In the genomic region with DNA sequence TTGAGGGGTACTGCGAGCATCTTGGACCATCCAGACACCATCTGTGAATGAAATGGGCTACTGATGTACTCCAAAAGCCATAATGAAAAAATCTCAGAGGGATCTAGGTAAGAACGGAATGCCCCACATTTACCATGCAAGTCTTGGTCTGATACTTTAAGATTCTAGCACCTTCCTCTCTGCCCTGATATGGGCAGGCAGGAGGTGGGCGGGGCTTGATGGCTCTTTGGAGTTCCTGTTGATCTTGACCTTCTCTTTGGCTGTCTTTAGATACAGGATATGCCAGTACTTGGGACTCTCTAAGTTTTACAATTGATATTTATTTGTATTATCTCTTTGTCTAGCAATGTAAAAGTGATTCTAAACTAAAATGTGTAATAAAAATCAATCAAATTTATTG, we compare ENCODE assay signal across 15 mouse cellular contexts. TPM values are rescaled to one million over a fixed set of nuclear protein-coding genes. Genes with fewer than 3 reads are reported as not detected.
DNase-seq lines count a peak whose midpoint lies in the region; ATAC-seq lines count a peak whose summit lies in the region.
"Had no signal": no experiment of that assay in that cellular context is flagged by ENCODE, and none has a peak within 500 bp of the region (broad histone marks: within the 10 kb centered on the region; RNA-seq: fewer than 3 reads in every experiment).

No protein-coding gene starts in this region.

- no peaks in the 10 kb centered on the region for H3K9me3 ChIP-seq in intestine, embryonic 15.5 days
- H3K9me3 ChIP-seq: forebrain, embryonic 12.5 days; hindbrain, embryonic 15.5 days; neural tube, embryonic 13.5 days had no signal

- 92% methylated on average over 3 of the region's 3 CpGs for WGBS in intestine, embryonic 15.5 days

- H3K36me3 ChIP-seq in intestine, embryonic 15.5 days = peaks cover 14% of the 10 kb centered on the region

- no peak overlapping the region for H3K4me3 ChIP-seq in intestine, embryonic 15.5 days (replicated peaks)
- H3K4me3 ChIP-seq: forebrain, embryonic 12.5 days; hindbrain, embryonic 15.5 days; neural tube, embryonic 13.5 days had no signal

- no peaks in the 10 kb centered on the region for H3K27me3 ChIP-seq in intestine, embryonic 15.5 days (replicated peaks)
- H3K27me3 ChIP-seq: forebrain, embryonic 12.5 days; hindbrain, embryonic 15.5 days; neural tube, embryonic 13.5 days had no signal

- no peaks in the 10 kb centered on the region for H3K4me1 ChIP-seq in intestine, embryonic 15.5 days (replicated peaks)
- H3K4me1 ChIP-seq: forebrain, embryonic 12.5 days; hindbrain, embryonic 15.5 days; neural tube, embryonic 13.5 days had no signal

- DNase-seq in adrenal gland, postnatal 10 days = peak; percentile 37
- no peak for DNase-seq in adrenal gland, postnatal 4 days (ENCODE audit: low spot score in 2 of 2)
- DNase-seq in lung, postnatal 10 days = peak; percentile 64
- DNase-seq in lung, postnatal 25 days (ENCODE audit: low spot score) = no peak
- DNase-seq in spleen, postnatal 36 days (ENCODE audit: low spot score in 2 of 2) = peak; percentile 57 to 61
- DNase-seq in cerebellum, postnatal 10 days = no peak
- DNase-seq: gastrocnemius, postnatal 10 days; right cerebral cortex, adult 18-20 months had no signal

- peak; percentile 46; the same call in 1 of the 2 replicates for ATAC-seq in common myeloid progenitor, adult 5-6 weeks (replicated peaks; ENCODE audit: low read depth, poor library complexity, severe bottlenecking)
- no peak for ATAC-seq in intestine, embryonic 15.5 days

- no peak overlapping the region for H3K4me2 ChIP-seq in intestine, embryonic 15.5 days (replicated peaks)
- H3K4me2 ChIP-seq: forebrain, embryonic 12.5 days; hindbrain, embryonic 15.5 days; midbrain, embryonic 11.5 days; neural tube, embryonic 13.5 days had no signal

- no peak overlapping the region for H3K27ac ChIP-seq in intestine, embryonic 15.5 days
- H3K27ac ChIP-seq: forebrain, embryonic 12.5 days; hindbrain, embryonic 15.5 days; liver, embryonic 14.5 days; neural tube, embryonic 13.5 days had no signal

- H3K9ac ChIP-seq in intestine, embryonic 15.5 days = no peak overlapping the region
- H3K9ac ChIP-seq: forebrain, embryonic 12.5 days; hindbrain, embryonic 15.5 days; liver, embryonic 14.5 days; neural tube, embryonic 13.5 days had no signal

RNA-seq across cellular contexts. Expression of a gene that starts 12.6 kb away (rescaled TPM):
- total RNA-seq in adrenal gland, postnatal 10 days (2021) = 10 to 100 TPM; 23.5 to 30.9 TPM
- total RNA-seq in adrenal gland, postnatal 4 days (2021) = 10 to 100 TPM; 51.3 to 53.2 TPM
- total RNA-seq in common myeloid progenitor, adult 5-6 weeks (2017) = 27.6 and 42.3 TPM in 2 replicates
- 12.4 and 13.5 TPM in 2 replicates for polyA plus RNA-seq in intestine, embryonic 15.5 days (2015; fragmentation: Nextera tagmentation; extraction: Ambion mirVana)

RNA-seq across cellular contexts. Expression of a gene that starts 41.8 kb away (rescaled TPM):
- total RNA-seq in adrenal gland, postnatal 10 days (2021) = 10 to 100 TPM; 18.6 to 20.2 TPM
- total RNA-seq in adrenal gland, postnatal 4 days (2021) = 10 to 100 TPM; 28.0 to 29.2 TPM
- total RNA-seq in common myeloid progenitor, adult 5-6 weeks (2017) = 12.3 and 13.2 TPM in 2 replicates
- polyA plus RNA-seq in intestine, embryonic 15.5 days (2015; fragmentation: Nextera tagmentation; extraction: Ambion mirVana) = 7.1 and 7.7 TPM in 2 replicates

Comparison
In these comparisons a context has a peak if more than half of its experiments do, and no peak if none do; other contexts are left out.
1. DNase-seq: peak in adrenal gland, postnatal 10 days (single experiment), lung, postnatal 10 days (single experiment) and spleen, postnatal 36 days (2 of 2); none in adrenal gland, postnatal 4 days (0 of 2), lung, postnatal 25 days (single experiment) and cerebellum, postnatal 10 days (0 of 2).